Mouse (Mus musculus) liver, embryonic 14.5 days (tissue): ENCODE results near the gene Klk13. TPM values are rescaled to one million over a fixed set of nuclear protein-coding genes. Genes with fewer than 3 reads are reported as not detected.

ENCODE experiments used
- ATAC-seq: fragments of 200-750 bp; cut with Nextera tagmentation; 2 replicates; pipeline ENCODE4 v1.8.0; 2017; ENCODE audit warnings: moderate number of reproducible peaks, mild to moderate bottlenecking, moderate library complexity; ENCODE audit not compliant: insufficient read depth
- DNase-seq, 3 experiments: peaks; one replicate each; pipeline ENCODE4 v3.0.0-alpha.2; 2012 to 2013; ENCODE audit warnings: low read depth in 3 of 3, low spot score in 3 of 3
- H3K27ac ChIP-seq: fragments of 300-500 bp; sonication (generic); 2 replicates; pipeline ENCODE4 v1.5.1; 2014; ENCODE audit warnings: moderate library complexity, mild to moderate bottlenecking, control low read depth, inconsistent platforms
- H3K27me3 ChIP-seq: fragments of 300-500 bp; sonication (generic); 2 replicates; pipeline ENCODE4 v1.6.1; 2014; ENCODE audit warnings: mild to moderate bottlenecking, low read length, moderate library complexity; ENCODE audit not compliant: control insufficient read depth, insufficient read depth
- H3K36me3 ChIP-seq: fragments of 300-500 bp; sonication (generic); replicated peaks from 2 replicates; pipeline ENCODE4 v1.6.1; 2014; ENCODE audit warnings: low read depth; ENCODE audit not compliant: control insufficient read depth, insufficient read depth
- H3K4me1 ChIP-seq, 2 experiments: fragments of 200-500 bp in 1 of 2; fragments of 300-500 bp in 1 of 2; sonication (generic) in 1 of 2; replicated peaks; 2 replicates each; pipeline ENCODE4 v1.6.1; 2012 to 2014; ENCODE audit warnings: antibody characterized with exemption in 1 of 2, inconsistent platforms in 1 of 2, low read length in 1 of 2; ENCODE audit not compliant: control insufficient read depth in 2 of 2, insufficient read depth in 2 of 2
- H3K4me2 ChIP-seq: fragments of 300-500 bp; sonication (generic); 2 replicates; pipeline ENCODE4 v1.6.1; 2014; ENCODE audit warnings: low read depth, mild to moderate bottlenecking, control low read depth, moderate library complexity
- H3K4me3 ChIP-seq, 2 experiments: fragments of 200-500 bp in 1 of 2; fragments of 300-500 bp in 1 of 2; sonication (generic) in 1 of 2; 2 replicates each; pipeline ENCODE4 v1.5.1; 2012 to 2014; ENCODE audit warnings: low read depth in 2 of 2, low read length in 2 of 2, mild to moderate bottlenecking in 2 of 2, control low read depth in 1 of 2, inconsistent platforms in 1 of 2, moderate library complexity in 1 of 2; ENCODE audit not compliant: insufficient read depth in 1 of 2
- H3K9ac ChIP-seq: fragments of 300-500 bp; sonication (generic); replicated peaks from 2 replicates; pipeline ENCODE4 v1.6.1; 2014; ENCODE audit warnings: mild to moderate bottlenecking, control low read depth, moderate library complexity
- H3K9me3 ChIP-seq: fragments of 300-500 bp; sonication (generic); 2 replicates; pipeline ENCODE4 v1.6.1; 2016; ENCODE audit warnings: low read length, mixed read lengths; ENCODE audit not compliant: control insufficient read depth
- CTCF ChIP-seq: IDR thresholded peaks from 2 replicates; pipeline ENCODE4 v1.5.1; 2016; ENCODE audit warnings: antibody characterized with exemption, low read depth, control low read depth
- EP300 ChIP-seq: IDR thresholded peaks from 2 replicates; pipeline ENCODE4 v1.6.1; 2016; ENCODE audit warnings: antibody characterized with exemption, low read depth
- WGBS: fragments of 180-500 bp; shearing (Covaris S2); extraction: QIAGEN DNeasy Blood & Tissue Kit; methylation state at CpG from one replicate; pipeline ENCODE4 v1.1.7; 2014; ENCODE audit not compliant: insufficient replicate concordance; 5-methylcytosine and 5-hydroxymethylcytosine counted together
- polyA plus RNA-seq, 2 experiments: library from polyadenylated mRNA; depleted of rRNA in 1 of 2; stranded (reverse) in 1 of 2; unstranded in 1 of 2; fragments of >200 nt; fragmentation: Nextera tagmentation in 1 of 2; extraction: Ambion mirVana in 1 of 2; gene quantifications; 2 replicates each; pipeline versions ENCODE4 v1.2.1 to v1.2.3; 2012 to 2014

Klk13 gene
- polyA plus RNA-seq, 2 experiments, result 0.02 to 0.06 TPM

DNA sequence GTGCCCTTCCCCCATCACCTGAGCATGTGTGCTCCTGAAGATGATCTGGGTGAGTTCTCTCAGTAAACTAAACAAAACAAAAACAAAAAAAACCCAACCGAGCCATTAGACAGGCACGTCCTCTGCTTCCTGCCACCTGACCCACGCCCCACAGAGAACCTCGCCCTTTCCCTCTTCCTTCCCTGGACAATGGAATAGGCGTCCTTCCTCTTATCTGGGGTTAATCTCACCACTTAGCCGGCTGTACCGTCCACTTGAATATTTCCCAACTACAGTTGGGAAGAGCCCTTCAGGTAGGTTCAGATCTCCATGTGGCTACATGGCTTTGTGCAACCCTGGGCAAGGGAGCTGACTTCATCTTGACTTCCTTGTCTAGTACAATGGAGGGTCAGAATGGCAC, 27.3 kb upstream of the Klk13 start:
- no peak overlapping the region for H3K27ac ChIP-seq
- no peaks in the 10 kb centered on the region for H3K9me3 ChIP-seq
- no peaks in the 10 kb centered on the region for H3K4me1 ChIP-seq
- no peaks in the 10 kb centered on the region for H3K27me3 ChIP-seq
- TF ChIP-seq CTCF (no peak), EP300 (no peak)
- H3K4me2 ChIP-seq, result no peak overlapping the region
- H3K9ac ChIP-seq, result no peak overlapping the region
- ATAC-seq, result no peak
- H3K36me3 ChIP-seq, result no peaks in the 10 kb centered on the region
- H3K4me3 ChIP-seq, result no peak overlapping the region
- DNase-seq, result no peak
- 17% methylated on average over 7 of the region's 7 CpGs for WGBS

DNA sequence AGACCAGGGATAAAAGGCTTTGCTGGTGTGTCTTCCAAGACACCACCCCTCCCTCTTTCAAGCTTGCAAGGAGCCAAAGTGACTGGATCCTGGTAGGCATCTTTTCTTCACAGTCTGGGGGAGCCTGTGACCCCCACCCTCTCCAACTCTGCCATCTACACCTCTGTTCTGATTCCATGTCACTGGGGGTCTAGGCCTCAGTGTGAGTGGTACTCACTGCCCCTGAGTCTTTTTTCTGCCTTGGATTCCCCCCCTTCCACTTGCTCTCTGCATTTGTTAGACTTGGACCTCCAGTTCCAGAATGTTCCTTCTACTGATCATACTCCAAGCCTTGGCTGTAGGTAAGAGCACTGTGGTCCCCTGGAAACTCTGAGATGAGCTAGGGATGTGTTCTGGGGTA, 22.2 kb upstream of the Klk13 start, which contains the start of gene Klk14:
Gene Klk14 (plus strand): TSS at position 301 of the 400 bp plus-strand sequence.
- no peak within 1 kb of the TSS for H3K4me2 ChIP-seq
- no peaks in the 10 kb centered on the region for H3K9me3 ChIP-seq
- H3K4me3 ChIP-seq, result no peak within 1 kb of the TSS
- no peak for ATAC-seq
- H3K27me3 ChIP-seq, result no peaks in the 10 kb centered on the region
- H3K27ac ChIP-seq, result no peak within 1 kb of the TSS
- no peaks in the 10 kb centered on the region for H3K4me1 ChIP-seq
- no peak for DNase-seq
- no peaks in the 10 kb centered on the region for H3K36me3 ChIP-seq
- H3K9ac ChIP-seq, result no peak within 1 kb of the TSS
- TF ChIP-seq EP300 (no peak), CTCF (no peak)

DNA sequence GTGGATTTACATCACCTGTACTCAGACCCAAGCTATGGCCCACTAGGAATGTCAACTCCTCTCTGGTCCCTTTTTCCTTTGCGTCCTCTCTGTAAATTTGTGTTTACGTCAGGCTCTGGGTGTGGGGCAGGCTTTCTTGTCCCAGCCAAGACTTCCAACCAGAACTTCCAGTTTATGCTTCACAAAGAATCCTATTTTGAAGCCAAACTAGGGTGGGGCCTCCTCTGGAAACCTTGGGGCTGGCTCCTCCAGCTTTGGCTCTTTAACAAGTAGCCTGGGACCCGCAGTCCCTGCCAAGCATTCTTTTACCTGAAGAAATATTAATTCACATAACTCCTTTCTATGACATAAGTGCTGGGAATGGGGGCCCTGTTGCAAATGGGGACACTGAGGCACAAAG, 2.3 kb upstream of the Klk13 start:
- 81% methylated on average over 3 of the region's 3 CpGs for WGBS
- Histone ChIP-seq H3K4me1 (peaks cover 0 to 2% of the 10 kb centered on the region in 2 experiments; a peak in 1 of 4 replicates), H3K9ac (no peak overlapping the region), H3K36me3 (no peaks in the 10 kb centered on the region), H3K27me3 (no peaks in the 10 kb centered on the region), H3K9me3 (no peaks in the 10 kb centered on the region), H3K4me2 (no peak overlapping the region), H3K4me3 (no peak overlapping the region), H3K27ac (no peak overlapping the region)
- DNase-seq (no peak), ATAC-seq (no peak)
- TF ChIP-seq CTCF (no peak), EP300 (no peak)

DNA sequence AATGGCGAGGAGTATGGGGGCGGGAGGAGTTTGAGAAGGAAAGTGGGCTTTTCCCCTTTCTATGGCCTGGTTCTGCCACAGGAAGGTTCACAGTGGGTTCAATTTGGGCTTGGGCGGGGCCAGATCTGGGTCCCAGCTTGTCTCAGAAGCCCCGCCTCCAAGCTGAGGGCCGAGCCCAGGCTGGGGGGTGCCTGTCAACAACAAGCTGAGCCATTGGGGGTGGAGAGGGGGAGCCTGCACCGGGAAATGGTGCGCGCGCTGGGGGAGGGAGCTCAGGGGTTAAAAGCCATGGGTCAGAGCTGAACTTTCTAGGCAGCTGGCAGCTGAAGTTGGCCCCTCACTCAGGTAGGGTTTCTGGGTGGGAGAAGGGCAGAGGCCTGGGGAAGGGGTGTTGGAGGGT, 550 bp downstream of the Klk13 start:
- Histone ChIP-seq H3K4me2 (no peak overlapping the region), H3K4me1 (peaks cover 0 to 2% of the 10 kb centered on the region in 2 experiments; a peak in 1 of 4 replicates), H3K9me3 (no peaks in the 10 kb centered on the region), H3K27me3 (no peaks in the 10 kb centered on the region), H3K36me3 (no peaks in the 10 kb centered on the region), H3K9ac (no peak overlapping the region), H3K27ac (no peak overlapping the region), H3K4me3 (no peak overlapping the region)
- no peak for TF ChIP-seq CTCF
- no peak for TF ChIP-seq EP300
- WGBS, result 9% methylated on average over 9 of the region's 9 CpGs
- ATAC-seq (no peak), DNase-seq (no peak)

DNA sequence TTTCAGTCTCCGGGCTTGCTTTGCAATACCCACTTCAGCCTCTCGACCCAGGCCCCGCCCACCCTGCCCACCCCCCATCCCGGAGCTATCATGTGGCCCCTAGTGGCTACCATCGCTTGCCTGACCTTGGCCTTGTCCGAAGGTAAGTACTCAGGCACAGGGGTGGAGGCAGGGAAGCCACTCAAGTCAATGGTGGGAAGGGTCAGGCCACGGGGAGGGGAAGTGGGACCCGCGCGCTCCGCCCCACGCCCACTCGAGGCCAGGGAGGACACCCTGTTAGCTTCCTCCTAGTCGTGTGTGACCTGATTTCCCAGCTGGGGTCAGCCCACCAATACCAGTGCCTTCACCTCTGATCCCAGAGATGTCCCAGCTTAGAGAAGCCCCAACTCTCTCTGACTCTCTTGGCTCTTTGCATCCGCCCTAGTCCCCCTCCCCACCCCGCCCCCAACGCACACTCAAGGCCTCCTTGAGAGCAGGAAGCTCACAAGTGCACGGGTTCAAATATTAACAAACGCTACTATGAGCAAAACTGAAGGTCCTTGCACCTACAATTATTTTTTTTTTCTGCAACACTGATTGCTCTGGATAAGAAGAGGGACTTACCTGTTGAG, 1.5 kb downstream of the Klk13 start:
- H3K36me3 ChIP-seq, result no peaks in the 10 kb centered on the region
- no peak overlapping the region for H3K9ac ChIP-seq
- no peaks in the 10 kb centered on the region for H3K27me3 ChIP-seq
- no peak for TF ChIP-seq CTCF
- no peak for TF ChIP-seq EP300
- H3K27ac ChIP-seq, result no peak overlapping the region
- H3K4me1 ChIP-seq, result peaks cover 0 to 2% of the 10 kb centered on the region in 2 experiments; a peak in 1 of 4 replicates
- H3K9me3 ChIP-seq, result no peaks in the 10 kb centered on the region
- no peak for ATAC-seq
- DNase-seq, result no peak
- 8% methylated on average over 19 of the region's 19 CpGs for WGBS
- no peak overlapping the region for H3K4me3 ChIP-seq
- H3K4me2 ChIP-seq, result no peak overlapping the region
